Mouse (Mus musculus): ENCODE data around the gene Armc8. TPM values are rescaled to one million over a fixed set of nuclear protein-coding genes. Genes with fewer than 3 reads are reported as not detected.

Armc8 gene
- total RNA-seq, 2 experiments from 2014 or later: 34.6 to 36.6 TPM

Other genes starting within 250 kb of the Armc8 start
- not detected in 2 replicates for gene Esyt3, start 210.3 kb downstream of the Armc8 start, total RNA-seq (2015)
- gene Esyt3, start 210.3 kb downstream of the Armc8 start, total RNA-seq (2017): not detected in 2 replicates
- 4.7 and 5.1 TPM in 2 replicates for gene Mras, start 131.5 kb downstream of the Armc8 start, total RNA-seq (2015)
- gene Mras, start 131.5 kb downstream of the Armc8 start, total RNA-seq (2017): 4.1 and 5.2 TPM in 2 replicates
- not detected in 2 replicates for gene Nme9, start 117.4 kb downstream of the Armc8 start, total RNA-seq (2015)
- gene Nme9, start 117.4 kb downstream of the Armc8 start, total RNA-seq (2017): not detected in 2 replicates
- gene Dbr1, start 6.9 kb upstream of the Armc8 start, total RNA-seq (2015): 21.0 and 22.2 TPM in 2 replicates
- gene Dbr1, start 6.9 kb upstream of the Armc8 start, total RNA-seq (2017): 55.0 and 56.5 TPM in 2 replicates
- gene A4gnt, start 43.6 kb upstream of the Armc8 start, total RNA-seq (2015): not detected in 2 replicates
- not detected in 2 replicates for gene A4gnt, start 43.6 kb upstream of the Armc8 start, total RNA-seq (2017)
- gene Dzip1l, start 60.6 kb upstream of the Armc8 start, total RNA-seq (2015): not detected in 2 replicates
- not detected in 2 replicates for gene Dzip1l, start 60.6 kb upstream of the Armc8 start, total RNA-seq (2017)
- gene Cldn18, start 148.4 kb upstream of the Armc8 start, total RNA-seq (2015): not detected in 2 replicates
- not detected in 2 replicates for gene Cldn18, start 148.4 kb upstream of the Armc8 start, total RNA-seq (2017)

All from megakaryocyte progenitor cell, adult 5-6 weeks (primary cell).